Mouse (Mus musculus): ENCODE measurements around the gene Fmn2. TPM values are rescaled to one million over a fixed set of nuclear protein-coding genes. Genes with fewer than 3 reads are reported as not detected.

The Fmn2 gene
- polyA plus RNA-seq, 1 experiment, result not detected

DNA sequence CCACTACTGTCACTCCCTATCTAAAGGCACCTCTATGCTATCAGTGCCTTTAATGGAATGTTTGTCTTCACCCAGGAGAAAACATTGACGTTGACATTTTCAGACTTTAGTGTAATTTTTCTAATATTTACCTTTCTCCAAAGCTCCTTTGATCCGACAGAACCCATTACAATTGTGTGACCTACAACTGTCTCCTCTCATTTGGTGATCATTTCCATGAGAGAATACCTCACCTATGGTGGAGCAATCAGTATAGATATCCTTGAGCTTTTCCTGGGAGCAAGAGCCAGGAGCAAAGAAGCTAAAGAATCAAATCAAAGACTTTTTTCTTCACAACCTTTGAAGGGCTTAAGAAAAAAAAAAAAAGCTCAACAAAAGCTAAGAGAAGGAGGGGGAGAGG, 354.6 kb downstream of the Fmn2 start:
- H3K79me3 ChIP-seq (ENCODE audit: low read depth), result no peaks in the 10 kb centered on the region
- H3ac ChIP-seq (ENCODE audit: control insufficient read depth, insufficient read length, low read depth), result no peak overlapping the region
- no peak overlapping the region for H3K4me3 ChIP-seq (ENCODE audit: insufficient read depth, poor library complexity, severe bottlenecking)
- H3K27me3 ChIP-seq (ENCODE audit: control insufficient read depth, insufficient read depth, insufficient read length), result no peaks in the 10 kb centered on the region
- no peaks in the 10 kb centered on the region for H3K36me3 ChIP-seq (ENCODE audit: control insufficient read depth, insufficient read depth)
- H3K79me2 ChIP-seq (ENCODE audit: control insufficient read depth, insufficient read depth), result no peaks in the 10 kb centered on the region
- TF ChIP-seq CTCF (IDR thresholded peaks at IDR 0.05; ENCODE audit: control insufficient read depth, insufficient read depth, insufficient read length) (no peak), FOSL1 (IDR thresholded peaks at IDR 0.05; ENCODE audit: insufficient read depth, low read length, poor library complexity, severe bottlenecking) (no peak), MAX (IDR thresholded peaks at IDR 0.05) (no peak), MYOD1 (IDR thresholded peaks at IDR 0.05; ENCODE audit: control insufficient read depth, insufficient read length, low read depth) (no peak), USF1 (IDR thresholded peaks at IDR 0.05; ENCODE audit: low read depth) (no peak), CEBPB (IDR thresholded peaks at IDR 0.05; ENCODE audit: low read depth) (no peak), MYOG (IDR thresholded peaks at IDR 0.05; ENCODE audit: control insufficient read depth, extremely low read depth, insufficient read length) (no peak)

- H3ac ChIP-seq (ENCODE audit: control insufficient read depth, insufficient read length, low read depth), result no peak overlapping the region
- no peak overlapping the region for H3K4me3 ChIP-seq (ENCODE audit: insufficient read depth, poor library complexity, severe bottlenecking)
- TF ChIP-seq FOSL1 (IDR thresholded peaks at IDR 0.05; ENCODE audit: insufficient read depth, low read length, poor library complexity, severe bottlenecking) (no peak), MYOD1 (IDR thresholded peaks at IDR 0.05; ENCODE audit: control insufficient read depth, insufficient read length, low read depth) (no peak), MAX (IDR thresholded peaks at IDR 0.05) (no peak), MYOG (IDR thresholded peaks at IDR 0.05; ENCODE audit: control insufficient read depth, extremely low read depth, insufficient read length) (no peak)
- no peaks in the 10 kb centered on the region for H3K79me3 ChIP-seq (ENCODE audit: low read depth)
- no peaks in the 10 kb centered on the region for H3K79me2 ChIP-seq (ENCODE audit: control insufficient read depth, insufficient read depth)
- no peaks in the 10 kb centered on the region for H3K36me3 ChIP-seq (ENCODE audit: control insufficient read depth, insufficient read depth)
- no peaks in the 10 kb centered on the region for H3K27me3 ChIP-seq (ENCODE audit: control insufficient read depth, insufficient read depth, insufficient read length)
These were observed 358.9 kb downstream of the Fmn2 start for GRCm38 (mm10) chr1:174860407-174861118.

Other genes starting within 250 kb of the Fmn2 start
- not detected for gene Olfr419, start 249.8 kb upstream of the Fmn2 start, polyA plus RNA-seq (2012; fragmentation: generic; extraction: Trizol)
- gene Mptx1, start 171.3 kb upstream of the Fmn2 start, polyA plus RNA-seq (2012; fragmentation: generic; extraction: Trizol), result not detected
- gene Olfr417, start 136.7 kb upstream of the Fmn2 start, polyA plus RNA-seq (2012; fragmentation: generic; extraction: Trizol), result not detected
- gene Olfr248, start 110.8 kb upstream of the Fmn2 start, polyA plus RNA-seq (2012; fragmentation: generic; extraction: Trizol), result not detected
- not detected for gene Olfr414, start 77.8 kb upstream of the Fmn2 start, polyA plus RNA-seq (2012; fragmentation: generic; extraction: Trizol)
- gene Olfr220, start 59.7 kb upstream of the Fmn2 start, polyA plus RNA-seq (2012; fragmentation: generic; extraction: Trizol), result not detected